Mouse (Mus musculus) forebrain, embryonic 14.5 days (tissue): ENCODE results near the gene Alk. TPM values are rescaled to one million over a fixed set of nuclear protein-coding genes. Genes with fewer than 3 reads are reported as not detected.

ENCODE experiments used
- ATAC-seq: fragments of 200-750 bp; cut with Nextera tagmentation; 2 replicates; pipeline ENCODE4 v1.8.0; 2017; ENCODE audit warnings: mild to moderate bottlenecking, moderate library complexity
- DNase-seq: peaks from one replicate; pipeline ENCODE4 v3.0.0-alpha.2; 2015; ENCODE audit warnings: low spot score
- H3K27ac ChIP-seq: fragments of 300-500 bp; sonication (generic); 2 replicates; pipeline ENCODE4 v1.5.1; 2014; ENCODE audit warnings: low read depth, mild to moderate bottlenecking, control low read depth, low read length, moderate library complexity
- H3K27me3 ChIP-seq: fragments of 300-500 bp; sonication (generic); replicated peaks from 2 replicates; pipeline ENCODE4 v1.6.1; 2014; ENCODE audit warnings: low read length, control low read depth, mixed read lengths; ENCODE audit not compliant: control insufficient read depth, insufficient read depth
- H3K36me3 ChIP-seq: fragments of 300-500 bp; sonication (generic); 2 replicates; pipeline ENCODE4 v1.6.1; 2014; ENCODE audit warnings: low read length, control low read depth; ENCODE audit not compliant: control insufficient read depth, insufficient read depth
- H3K4me1 ChIP-seq: fragments of 300-500 bp; sonication (generic); 2 replicates; pipeline ENCODE4 v1.6.1; 2014; ENCODE audit warnings: antibody characterized with exemption, low read length, control low read depth; ENCODE audit not compliant: control insufficient read depth, insufficient read depth
- H3K4me2 ChIP-seq: fragments of 300-500 bp; sonication (generic); 2 replicates; pipeline ENCODE4 v1.6.1; 2014; ENCODE audit warnings: mild to moderate bottlenecking, control low read depth, low read length
- H3K4me3 ChIP-seq: fragments of 300-500 bp; sonication (generic); 2 replicates; pipeline ENCODE4 v1.5.1; 2014; ENCODE audit warnings: low read depth, low read length, control low read depth
- H3K9ac ChIP-seq: fragments of 300-500 bp; sonication (generic); 2 replicates; pipeline ENCODE4 v1.6.1; 2014; ENCODE audit warnings: mild to moderate bottlenecking, low read length, control low read depth, moderate library complexity
- H3K9me3 ChIP-seq: fragments of 300-500 bp; sonication (generic); replicated peaks from 2 replicates; pipeline ENCODE4 v1.6.1; 2016; ENCODE audit warnings: low read length, control low read depth, mixed read lengths; ENCODE audit not compliant: control insufficient read depth
- WGBS: fragments of 180-500 bp; shearing (Covaris S2); extraction: QIAGEN DNeasy Blood & Tissue Kit; methylation state at CpG from one replicate; pipeline ENCODE4 v1.1.7; 2014; 5-methylcytosine and 5-hydroxymethylcytosine counted together
- polyA plus RNA-seq: library from polyadenylated mRNA; unstranded; fragments of >200 nt; fragmentation: Nextera tagmentation; extraction: Ambion mirVana; gene quantifications from 2 replicates; pipeline ENCODE4 v1.2.1, GENCODE M21; 2014

Alk gene
- polyA plus RNA-seq, 1 experiment from 2014 or later: 0.55 TPM

DNA sequence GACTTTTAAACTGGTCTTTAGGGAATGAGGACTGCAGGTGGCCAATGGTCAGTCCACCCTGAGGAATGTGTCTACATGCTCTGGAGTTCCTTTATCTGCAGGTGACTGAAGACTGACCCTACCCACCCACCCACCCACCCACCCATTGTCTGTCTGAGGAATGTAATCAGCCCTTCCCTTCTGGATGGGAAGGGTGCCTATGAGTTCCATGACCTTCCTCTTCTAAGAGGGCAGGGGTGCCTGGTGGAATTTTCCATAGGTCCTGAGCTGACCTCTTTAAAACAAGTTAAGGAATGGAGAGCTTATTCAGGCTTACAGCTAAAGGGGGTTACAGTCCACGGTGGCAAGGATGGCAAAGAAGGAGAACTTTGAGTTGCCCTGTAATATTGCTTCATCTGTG lies 43.7 kb downstream of the Alk start:
- Histone ChIP-seq H3K4me1 (peaks cover 9% of the 10 kb centered on the region), H3K4me2 (no peak overlapping the region), H3K36me3 (no peaks in the 10 kb centered on the region), H3K4me3 (no peak overlapping the region), H3K27me3 (no peaks in the 10 kb centered on the region), H3K9me3 (no peaks in the 10 kb centered on the region), H3K9ac (no peak overlapping the region), H3K27ac (no peak overlapping the region)
- 83% methylated on average over 1 of the region's 1 CpGs for WGBS
- DNase-seq: no peak
- ATAC-seq: no peak

DNA sequence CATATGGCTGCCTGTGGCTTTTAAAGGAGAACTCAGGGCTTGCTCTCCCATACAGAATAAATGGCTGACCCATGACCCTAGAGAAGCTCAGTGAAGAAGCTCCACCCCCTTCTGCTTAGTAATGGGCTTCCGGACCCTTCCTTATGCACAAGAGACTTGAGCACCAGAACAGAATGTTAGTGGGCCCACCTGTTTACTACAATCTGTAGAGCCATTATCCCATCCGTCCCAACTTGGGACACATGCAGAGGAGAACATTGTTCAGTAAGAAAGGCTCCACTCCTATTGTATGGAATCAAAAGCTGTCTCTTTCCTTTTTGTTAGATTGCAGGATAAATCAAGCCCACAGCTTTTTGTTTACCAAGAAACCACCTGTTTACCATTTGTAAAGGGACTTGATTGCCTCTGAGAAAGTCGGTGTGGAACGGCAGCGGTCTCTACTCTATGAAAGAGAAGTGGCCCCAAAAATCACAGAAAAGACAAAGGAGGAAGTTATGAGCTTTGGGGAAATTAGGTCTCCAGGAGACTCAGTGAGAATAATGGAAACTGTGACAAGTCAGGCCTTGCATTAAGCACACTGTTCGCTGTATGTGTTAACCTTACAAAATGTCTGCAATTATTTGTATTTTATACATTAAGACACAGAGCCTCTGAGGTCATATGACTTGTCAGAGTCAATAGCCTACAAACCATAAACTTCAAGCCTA lies 47.2 kb downstream of the Alk start:
- Histone ChIP-seq H3K4me2 (no peak overlapping the region), H3K9ac (no peak overlapping the region), H3K4me1 (peaks cover 9% of the 10 kb centered on the region), H3K27me3 (no peaks in the 10 kb centered on the region), H3K36me3 (no peaks in the 10 kb centered on the region), H3K27ac (no peak overlapping the region), H3K4me3 (no peak overlapping the region), H3K9me3 (no peaks in the 10 kb centered on the region)
- DNase-seq (no peak), ATAC-seq (no peak)
- 41% methylated on average over 6 of the region's 6 CpGs for WGBS

DNA sequence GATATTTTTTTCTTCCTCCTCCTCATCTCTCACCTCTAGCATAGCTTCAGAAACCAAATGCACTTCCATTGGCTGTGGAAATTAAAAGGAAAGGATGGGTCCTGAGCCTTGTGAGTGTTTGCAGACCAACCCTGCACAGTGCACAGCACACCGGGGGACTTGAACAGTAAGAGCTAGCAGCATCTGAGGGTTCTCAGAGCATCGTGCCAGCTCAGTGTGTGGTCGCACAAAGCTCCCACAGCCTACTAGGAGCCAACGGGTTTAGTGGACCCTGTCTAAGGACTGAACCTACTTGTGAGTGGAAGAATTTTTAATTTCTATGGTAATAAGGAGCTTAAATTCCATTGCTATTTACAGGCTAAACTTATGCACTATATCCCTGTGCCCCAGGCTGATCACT lies 58.2 kb downstream of the Alk start:
- Histone ChIP-seq H3K4me3 (no peak overlapping the region), H3K9me3 (no peaks in the 10 kb centered on the region), H3K9ac (no peak overlapping the region), H3K36me3 (no peaks in the 10 kb centered on the region), H3K4me2 (no peak overlapping the region), H3K27me3 (no peaks in the 10 kb centered on the region), H3K27ac (no peak overlapping the region), H3K4me1 (no peaks in the 10 kb centered on the region)
- ATAC-seq: no peak
- DNase-seq: no peak
- WGBS: 73% methylated on average over 4 of the region's 4 CpGs

DNA sequence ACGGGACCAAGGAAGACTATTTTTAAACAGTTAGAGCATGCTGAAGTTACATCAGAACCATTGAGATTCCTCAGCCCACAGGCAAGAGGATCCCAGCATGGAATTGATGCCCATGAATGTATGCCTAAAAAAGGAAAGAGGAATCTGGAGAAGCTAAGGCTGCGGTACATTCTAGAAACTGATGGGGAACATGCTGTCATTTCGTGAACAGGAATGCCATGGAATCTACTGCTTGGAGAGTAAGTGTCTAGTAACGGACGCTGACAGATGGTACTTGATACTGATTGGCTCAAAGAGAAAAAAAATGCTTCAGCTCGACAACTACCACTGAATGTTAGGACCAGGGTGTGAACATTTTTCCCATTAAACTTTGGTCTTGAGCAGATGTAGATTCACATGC lies 69.1 kb downstream of the Alk start:
- no peak overlapping the region for H3K4me2 ChIP-seq
- H3K36me3 ChIP-seq: no peaks in the 10 kb centered on the region
- no peaks in the 10 kb centered on the region for H3K4me1 ChIP-seq
- H3K9ac ChIP-seq: no peak overlapping the region
- H3K27me3 ChIP-seq: no peaks in the 10 kb centered on the region
- no peak for DNase-seq
- no peak overlapping the region for H3K4me3 ChIP-seq
- H3K27ac ChIP-seq: no peak overlapping the region
- no peaks in the 10 kb centered on the region for H3K9me3 ChIP-seq
- WGBS: 91% methylated on average over 6 of the region's 6 CpGs
- no peak for ATAC-seq

DNA sequence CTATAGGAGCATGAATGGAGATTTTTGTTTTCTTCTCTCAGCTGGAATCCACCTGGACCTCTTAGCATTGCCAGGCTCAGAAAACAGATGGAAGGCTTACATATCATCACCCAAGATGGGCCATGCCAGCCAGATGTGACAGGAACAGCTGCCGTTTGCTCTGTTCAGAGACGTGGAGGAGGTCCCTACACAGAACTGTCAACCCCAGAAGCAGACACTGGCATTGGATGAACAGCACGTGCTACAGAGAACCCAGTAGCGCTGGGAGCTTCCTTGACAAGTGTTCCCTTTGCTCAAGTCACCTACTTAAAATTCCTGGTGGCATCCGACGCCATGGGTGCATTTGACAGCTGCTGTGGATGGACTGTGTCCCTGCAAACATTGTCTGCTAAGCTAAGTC lies 72.2 kb downstream of the Alk start:
- no peak for ATAC-seq
- no peak overlapping the region for H3K27ac ChIP-seq
- H3K36me3 ChIP-seq: no peaks in the 10 kb centered on the region
- no peaks in the 10 kb centered on the region for H3K9me3 ChIP-seq
- no peaks in the 10 kb centered on the region for H3K4me1 ChIP-seq
- 82% methylated on average over 6 of the region's 6 CpGs for WGBS
- no peak overlapping the region for H3K9ac ChIP-seq
- DNase-seq: no peak
- no peak overlapping the region for H3K4me3 ChIP-seq
- no peaks in the 10 kb centered on the region for H3K27me3 ChIP-seq
- no peak overlapping the region for H3K4me2 ChIP-seq

DNA sequence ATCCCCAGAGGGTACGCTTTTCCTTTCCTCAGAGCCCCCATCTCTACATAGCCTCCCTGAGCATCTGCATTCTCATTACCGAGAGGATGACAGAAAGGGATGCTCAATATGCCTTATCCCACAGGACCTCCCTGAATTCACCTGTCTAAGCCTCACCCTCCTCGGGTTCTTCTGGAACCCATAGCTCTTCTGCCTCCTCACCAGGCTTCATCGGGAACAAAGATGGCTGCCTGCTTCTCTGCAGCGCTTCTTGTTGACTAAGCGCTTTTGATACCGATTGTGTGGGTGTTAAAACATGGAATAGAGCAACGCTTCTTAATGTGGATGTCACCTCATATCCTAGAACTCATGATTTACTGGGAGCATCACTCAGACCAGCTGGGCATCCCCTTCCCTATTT lies 75.9 kb downstream of the Alk start:
- Histone ChIP-seq H3K4me3 (no peak overlapping the region), H3K4me1 (no peaks in the 10 kb centered on the region), H3K27ac (no peak overlapping the region), H3K4me2 (no peak overlapping the region), H3K27me3 (no peaks in the 10 kb centered on the region), H3K9ac (no peak overlapping the region), H3K9me3 (no peaks in the 10 kb centered on the region), H3K36me3 (no peaks in the 10 kb centered on the region)
- ATAC-seq (no peak), DNase-seq (no peak)
- WGBS: 96% methylated on average over 8 of the region's 8 CpGs

DNA sequence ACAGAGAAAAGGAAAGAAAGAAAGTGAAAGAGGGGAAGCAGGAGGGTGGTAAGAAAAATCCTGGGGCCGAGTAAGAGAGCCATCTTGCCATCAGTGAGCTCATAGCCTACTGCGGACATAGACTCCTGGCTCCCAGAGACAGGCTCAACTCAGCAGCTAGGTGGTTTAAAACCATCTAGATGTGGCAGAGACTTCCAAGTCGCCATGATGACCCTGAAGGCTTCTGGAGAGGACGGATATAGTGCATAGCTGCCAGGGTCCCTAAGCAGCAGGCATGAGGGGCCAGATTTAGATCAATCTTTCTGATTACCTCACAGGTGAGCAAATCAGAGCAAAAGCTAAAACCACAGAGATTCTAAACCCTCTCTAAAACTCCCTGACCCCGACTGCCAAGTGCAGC lies 76.9 kb downstream of the Alk start:
- WGBS: 83% methylated on average over 5 of the region's 5 CpGs
- Histone ChIP-seq H3K9ac (no peak overlapping the region), H3K36me3 (no peaks in the 10 kb centered on the region), H3K27ac (no peak overlapping the region), H3K4me1 (no peaks in the 10 kb centered on the region), H3K4me3 (no peak overlapping the region), H3K4me2 (no peak overlapping the region), H3K9me3 (no peaks in the 10 kb centered on the region), H3K27me3 (no peaks in the 10 kb centered on the region)
- ATAC-seq (no peak), DNase-seq (no peak)

DNA sequence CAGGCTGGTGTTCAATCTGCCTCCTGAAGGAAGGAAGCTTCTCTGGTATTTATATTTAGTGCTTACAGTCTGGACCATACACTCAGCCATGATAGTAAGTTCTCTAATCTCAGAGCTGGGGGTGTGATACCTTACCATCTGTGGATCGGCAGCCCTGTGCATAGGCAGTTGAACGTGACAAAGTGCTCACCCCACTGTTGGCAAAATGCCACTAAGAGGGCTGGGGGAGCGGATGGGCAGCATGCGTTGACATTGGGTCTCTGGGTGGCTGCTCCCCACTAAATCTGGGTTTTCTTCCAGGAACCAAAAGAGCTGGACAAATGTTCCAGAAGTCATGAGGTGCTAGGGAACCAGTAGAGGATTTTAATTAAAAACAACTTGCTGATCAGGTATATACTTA lies 78.1 kb downstream of the Alk start:
- Histone ChIP-seq H3K27me3 (no peaks in the 10 kb centered on the region), H3K4me1 (no peaks in the 10 kb centered on the region), H3K4me3 (no peak overlapping the region), H3K9me3 (no peaks in the 10 kb centered on the region), H3K9ac (no peak overlapping the region), H3K27ac (no peak overlapping the region), H3K36me3 (no peaks in the 10 kb centered on the region), H3K4me2 (no peak overlapping the region)
- ATAC-seq: no peak
- DNase-seq: no peak
- 73% methylated on average over 4 of the region's 4 CpGs for WGBS

DNA sequence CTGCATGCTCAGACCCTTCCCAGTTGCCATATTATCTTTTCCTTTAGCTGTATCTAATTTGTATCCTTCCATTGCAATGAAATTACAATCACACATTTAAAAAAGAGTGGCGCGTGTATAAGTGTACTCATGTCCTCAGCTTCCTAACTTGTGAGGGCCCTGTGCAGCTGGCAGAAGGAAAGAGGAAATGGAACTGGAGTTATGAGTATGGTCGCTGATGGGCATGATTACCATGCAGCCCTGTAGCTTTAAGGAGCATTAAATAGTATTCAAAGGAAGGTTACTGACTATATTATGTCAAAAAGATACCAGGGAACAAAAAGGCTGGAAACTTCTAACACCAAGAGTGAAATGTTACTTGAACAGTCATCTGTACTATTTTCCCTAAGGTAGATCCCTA lies 79.6 kb downstream of the Alk start:
- WGBS: 89% methylated on average over 3 of the region's 3 CpGs
- no peak for ATAC-seq
- Histone ChIP-seq H3K4me2 (no peak overlapping the region), H3K4me3 (no peak overlapping the region), H3K27me3 (no peaks in the 10 kb centered on the region), H3K9me3 (no peaks in the 10 kb centered on the region), H3K36me3 (no peaks in the 10 kb centered on the region), H3K9ac (no peak overlapping the region), H3K4me1 (no peaks in the 10 kb centered on the region), H3K27ac (no peak overlapping the region)
- no peak for DNase-seq
